Mouse (Mus musculus) lung, postnatal 25 days (tissue): ENCODE data around the gene Serpina10.

ENCODE experiments used
- DNase-seq: peaks from one replicate; pipeline ENCODE4 v3.0.0; 2022; ENCODE audit warnings: low spot score

Gene Serpina10

GRCm38 (mm10) chr12:103615141-103615540, 16.1 kb downstream of the Serpina10 start:
- DNase-seq: no peak

GRCm38 (mm10) chr12:103601839-103602238, 29.4 kb downstream of the Serpina10 start:
- no peak for DNase-seq

GRCm38 (mm10) chr12:103600364-103600763, 30.9 kb downstream of the Serpina10 start:
- no peak for DNase-seq

- peak; percentile 16 for DNase-seq
Observed at GRCm38 (mm10) chr12:103598411-103598810, 32.8 kb downstream of the Serpina10 start.

GRCm38 (mm10) chr12:103583771-103584170, 47.5 kb downstream of the Serpina10 start:
- DNase-seq: no peak

- DNase-seq: peak; percentile 60
Observed at GRCm38 (mm10) chr12:103578148-103578547, 53.1 kb downstream of the Serpina10 start.

GRCm38 (mm10) chr12:103569690-103570089, 61.6 kb downstream of the Serpina10 start:
- DNase-seq: no peak

- peak; percentile 35 for DNase-seq
Observed at GRCm38 (mm10) chr12:103567129-103567528, 64.1 kb downstream of the Serpina10 start.

- no peak for DNase-seq
Observed at GRCm38 (mm10) chr12:103565151-103565550, 66.1 kb downstream of the Serpina10 start.
